8 mouse cellular contexts compared by ENCODE assay signal in the genomic region with DNA sequence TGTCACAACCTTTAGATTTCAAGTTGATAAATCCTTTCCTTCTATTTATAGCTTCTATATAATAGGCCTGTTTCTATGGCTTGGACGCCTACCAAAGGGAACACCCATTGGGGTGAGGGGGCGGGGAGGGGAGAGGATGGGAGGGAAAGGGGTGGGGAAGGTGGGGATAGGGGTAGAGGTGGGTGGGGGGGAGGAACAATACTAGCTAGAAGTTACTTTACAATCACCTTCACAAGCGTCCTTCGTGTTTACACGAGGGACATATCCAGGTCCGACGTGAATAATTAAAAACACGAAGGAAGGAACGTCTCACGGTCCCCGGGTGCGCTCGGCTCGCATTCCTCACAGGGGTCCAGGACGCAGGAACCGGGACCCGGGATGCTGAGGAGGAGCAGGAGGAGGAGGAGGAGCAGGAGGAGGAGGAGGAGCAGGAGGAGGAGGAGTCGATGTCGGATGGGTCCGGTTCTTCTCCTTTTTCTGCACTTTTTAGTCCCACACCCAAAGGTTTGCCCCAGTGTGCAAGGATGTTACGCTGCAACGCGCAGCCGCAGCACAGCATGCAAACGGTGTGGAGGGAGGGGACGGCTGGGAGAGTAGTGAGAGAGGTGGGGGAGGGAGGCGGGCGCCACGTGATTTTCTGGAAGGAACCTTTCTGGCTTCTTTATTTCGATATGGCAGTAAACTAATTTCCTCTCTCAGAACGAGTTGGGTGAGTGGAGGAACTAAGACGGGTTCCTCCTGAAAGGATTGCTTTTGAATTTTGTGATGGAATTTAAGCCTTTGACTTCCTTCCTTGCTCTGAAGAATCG. TPM values are rescaled to one million over a fixed set of nuclear protein-coding genes. Genes with fewer than 3 reads are reported as not detected.
DNase-seq lines count a peak whose midpoint lies in the region; ATAC-seq and TF ChIP-seq lines count a peak whose summit lies in the region.

No protein-coding gene starts in this region.

- peak overlapping the region; percentile 80 for H3K4me2 ChIP-seq in heart, postnatal 0 days (ENCODE audit: low read depth, low read length)
- H3K4me2 ChIP-seq in neural tube, embryonic 13.5 days, result peak overlapping the region; percentile 63

- 1% methylated on average over 33 of the region's 33 CpGs for WGBS in heart, postnatal 0 days
- 2% methylated on average over 33 of the region's 33 CpGs for WGBS in neural tube, embryonic 13.5 days

- H3K9ac ChIP-seq in heart, postnatal 0 days (replicated peaks; ENCODE audit: low read depth, low read length), result peak overlapping the region; percentile 60
- H3K9ac ChIP-seq in neural tube, embryonic 13.5 days, result peak overlapping the region; percentile 76

- H3K36me3 ChIP-seq in heart, postnatal 0 days (replicated peaks; ENCODE audit: control insufficient read depth, insufficient read depth, low read length), result no peaks in the 10 kb centered on the region
- no peaks in the 10 kb centered on the region for H3K36me3 ChIP-seq in neural tube, embryonic 13.5 days

- peaks cover 9% of the 10 kb centered on the region; the same call in 1 of the 2 replicates for H3K4me1 ChIP-seq in heart, postnatal 0 days (ENCODE audit: control insufficient read depth, insufficient read depth)
- peaks cover 4% of the 10 kb centered on the region for H3K4me1 ChIP-seq in neural tube, embryonic 13.5 days (replicated peaks)

- no peaks in the 10 kb centered on the region for H3K27me3 ChIP-seq in heart, postnatal 0 days (ENCODE audit: control insufficient read depth, insufficient read depth, low read length)
- no peaks in the 10 kb centered on the region for H3K27me3 ChIP-seq in neural tube, embryonic 13.5 days

- TF ChIP-seq CTCF in heart, postnatal 0 days (IDR thresholded peaks at IDR 0.05; ENCODE audit: low read depth), result no peak

- peak; percentile 89 for DNase-seq in A20 (ENCODE audit: low read depth, low spot score)
- DNase-seq in adipocyte (ENCODE audit: low spot score), result peak; percentile 74
- peak; percentile 88 for DNase-seq in heart, postnatal 0 days (ENCODE audit: low spot score)
- peak; percentile 73 to 84 for DNase-seq in kidney, postnatal 36 days
- peak; percentile 84 to 85 for DNase-seq in lung, adult 18-20 months
- peak; percentile 58 for DNase-seq in testis, postnatal 14 days (ENCODE audit: low spot score)

- H3K9me3 ChIP-seq in heart, postnatal 0 days (replicated peaks; ENCODE audit: control insufficient read depth, low read length), result no peaks in the 10 kb centered on the region
- H3K9me3 ChIP-seq in neural tube, embryonic 13.5 days, result no peaks in the 10 kb centered on the region

- H3K4me3 ChIP-seq in heart, postnatal 0 days (ENCODE audit: low read depth, low read length), result peak overlapping the region; percentile 55
- H3K4me3 ChIP-seq in neural tube, embryonic 13.5 days, result peak overlapping the region; percentile 48

- peak overlapping the region; percentile 63 for H3K27ac ChIP-seq in heart, postnatal 0 days (ENCODE audit: low read depth)
- peak overlapping the region; percentile 61 for H3K27ac ChIP-seq in neural tube, embryonic 13.5 days (replicated peaks)

- TF ChIP-seq EP300 in heart, postnatal 0 days (IDR thresholded peaks at IDR 0.05; ENCODE audit: low read depth), result no peak

- ATAC-seq in erythroid progenitor cell, adult 5-6 weeks (replicated peaks; ENCODE audit: low FRiP score, poor library complexity, severe bottlenecking), result peak; percentile 66
- ATAC-seq in heart, postnatal 0 days (ENCODE audit: insufficient read depth, low read depth), result peak; percentile 92
- peak; percentile 90 for ATAC-seq in neural tube, embryonic 13.5 days (ENCODE audit: low read depth)

RNA-seq across cellular contexts. Expression of a gene that starts 36.5 kb away (rescaled TPM):
- total RNA-seq in erythroid progenitor cell, adult 5-6 weeks (2015; ENCODE audit: low replicate concordance), result 19.7 and 20.9 TPM in 2 replicates
- 25.7 and 33.9 TPM in 2 replicates for total RNA-seq in erythroid progenitor cell, adult 5-6 weeks (2017; ENCODE audit: low replicate concordance)
- total RNA-seq in heart, postnatal 0 days (2014; rRNA removed; ENCODE audit: low replicate concordance), result 9.8 and 10.1 TPM in 2 replicates
- 1.9 and 2.1 TPM in 2 replicates for polyA plus RNA-seq in heart, postnatal 0 days (2015; fragmentation: Nextera tagmentation; extraction: Ambion mirVana)
- 1.3 and 2.0 TPM in 2 replicates for polyA plus RNA-seq in neural tube, embryonic 13.5 days (2015; fragmentation: Nextera tagmentation; extraction: Ambion mirVana)

Comparison
In these comparisons a context has a peak if more than half of its experiments do, and no peak if none do; other contexts are left out.
1. Peak in every context shown above with its lines: DNase-seq, ATAC-seq, H3K4me3 ChIP-seq and H3K27ac ChIP-seq.